Comparison of ENCODE assay signal across 26 mouse cellular contexts in the genomic region with DNA sequence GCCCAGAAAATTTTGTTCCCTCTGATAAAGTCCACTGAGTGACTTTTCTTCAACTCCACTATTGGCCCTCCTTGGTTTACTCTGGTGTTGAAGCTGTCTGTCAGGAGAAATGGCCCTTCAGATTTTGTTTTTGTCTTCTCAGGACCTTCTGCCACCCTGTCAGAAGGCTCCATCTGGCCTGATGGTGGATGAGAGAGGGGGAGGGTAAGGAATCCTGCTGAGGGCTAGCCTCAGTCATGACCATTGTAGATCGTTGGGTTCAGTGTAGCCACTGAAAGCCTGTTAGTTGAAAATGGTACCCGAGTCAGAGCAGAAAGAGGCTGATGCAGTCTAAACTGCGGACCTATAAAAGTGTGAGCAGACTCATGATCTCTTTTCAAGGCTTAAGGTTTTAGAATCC. TPM values are rescaled to one million over a fixed set of nuclear protein-coding genes. Genes with fewer than 3 reads are reported as not detected.
"Had no signal": no experiment of that assay in that cellular context is flagged by ENCODE, and none has a peak within 500 bp of the region (broad histone marks: within the 10 kb centered on the region; RNA-seq: fewer than 3 reads in every experiment).

No protein-coding gene starts in this region.

- DNase-seq: liver, postnatal 0 days; lung, adult 2 months; lung, postnatal 14 days; lung, postnatal 36 days; right cerebral cortex, adult 18-20 months; right cerebral cortex, postnatal 25 days; right cerebral cortex, postnatal 4 days; thymus, adult 2 months; thymus, postnatal 25 days; thymus, postnatal 4 days had no signal

- H3K27me3 ChIP-seq: lung, embryonic 15.5 days; midbrain, embryonic 12.5 days; neural tube, embryonic 13.5 days; neural tube, embryonic 15.5 days; stomach, embryonic 15.5 days had no signal

- H3K4me3 ChIP-seq: lung, embryonic 15.5 days; megakaryocyte, embryonic 14.5 days; myocyte; stomach, embryonic 15.5 days had no signal

- H3K4me1 ChIP-seq: stomach, embryonic 15.5 days had no signal

- ATAC-seq: liver, postnatal 0 days; lung, postnatal 0 days; midbrain, embryonic 16.5 days had no signal

- H3K27ac ChIP-seq: lung, embryonic 15.5 days; macrophage; neural tube, embryonic 13.5 days; neural tube, embryonic 15.5 days; stomach, embryonic 15.5 days; stomach, postnatal 0 days had no signal

- H3K4me2 ChIP-seq: lung, embryonic 15.5 days; stomach, embryonic 15.5 days had no signal

- H3K9me3 ChIP-seq: lung, embryonic 15.5 days; megakaryocyte, embryonic 14.5 days; midbrain, embryonic 10.5 days; midbrain, embryonic 12.5 days; neural tube, embryonic 13.5 days; neural tube, embryonic 15.5 days; stomach, embryonic 15.5 days had no signal

- H3K9ac ChIP-seq: liver, postnatal 0 days; lung, embryonic 15.5 days; midbrain, embryonic 12.5 days; neural tube, embryonic 13.5 days; neural tube, embryonic 15.5 days; stomach, embryonic 15.5 days had no signal

- H3K36me3 ChIP-seq: lung, embryonic 15.5 days; midbrain, embryonic 10.5 days; midbrain, embryonic 12.5 days; neural tube, embryonic 13.5 days; neural tube, embryonic 15.5 days; stomach, embryonic 15.5 days had no signal

RNA-seq across cellular contexts. Expression of a gene that starts 49.2 kb away (rescaled TPM):
- total RNA-seq: megakaryocyte progenitor cell, adult 5-6 weeks had no signal
- polyA plus RNA-seq: liver, postnatal 0 days; lung, embryonic 15.5 days; lung, postnatal 0 days; macrophage; midbrain, embryonic 10.5 days; midbrain, embryonic 12.5 days; midbrain, embryonic 14.5 days; midbrain, embryonic 16.5 days; myocyte; neural tube, embryonic 11.5 days; neural tube, embryonic 13.5 days; neural tube, embryonic 15.5 days; stomach, embryonic 15.5 days; stomach, postnatal 0 days; urinary bladder, adult 2 months had no signal
